Mouse (Mus musculus) MEL (cell line): ENCODE measurements at regions not wholly inside any gene's neighbourhood (a gene's known extent, or its start where the extent isn't known, plus 50 kb on each side); places are given as distances from the start of the nearest gene placed in this dataset.

Experiments used
- DNase-seq: peaks from one replicate; pipeline ENCODE4 v3.0.0; 2011; ENCODE audit warnings: low read depth, low spot score
- H3K27ac ChIP-seq: 2 replicates; pipeline ENCODE4 v1.5.1; 2012; ENCODE audit warnings: low read depth, mild to moderate bottlenecking, control low read depth, low read length, moderate library complexity; ENCODE audit not compliant: control insufficient read depth
- H3K27me3 ChIP-seq, 2 experiments: fragments of 150-350 bp in 1 of 2; sonication (generic) in 1 of 2; 2 replicates each; pipeline ENCODE4 v1.6.1; 2012; ENCODE audit warnings: low read length in 2 of 2, mild to moderate bottlenecking in 2 of 2, improper control_type of control experiment in 1 of 2, moderate library complexity in 1 of 2; ENCODE audit not compliant: insufficient read depth in 2 of 2, control insufficient read depth in 1 of 2
- H3K36me3 ChIP-seq, 2 experiments: 2 replicates each; pipeline ENCODE4 v1.6.1; 2012 to 2014; ENCODE audit warnings: low read length in 2 of 2, improper control_type of control experiment in 1 of 2, inconsistent platforms in 1 of 2, mild to moderate bottlenecking in 1 of 2; ENCODE audit not compliant: insufficient read depth in 2 of 2, control insufficient read depth in 1 of 2
- H3K4me1 ChIP-seq, 2 experiments: fragments of 150-350 bp in 1 of 2; sonication (generic) in 1 of 2; 2 replicates each; pipeline ENCODE4 v1.6.1; 2012; ENCODE audit warnings: low read length in 2 of 2, improper control_type of control experiment in 1 of 2, mild to moderate bottlenecking in 1 of 2; ENCODE audit not compliant: insufficient read depth in 2 of 2, control insufficient read depth in 1 of 2
- H3K4me3 ChIP-seq, 2 experiments: fragments of 150-350 bp in 1 of 2; sonication (generic) in 1 of 2; 2 replicates each; pipeline ENCODE4 v1.5.1; 2012; ENCODE audit warnings: low read depth in 2 of 2, low read length in 2 of 2, mild to moderate bottlenecking in 2 of 2, moderate library complexity in 2 of 2, control low read depth in 1 of 2, improper control_type of control experiment in 1 of 2; ENCODE audit not compliant: control insufficient read depth in 1 of 2, insufficient read depth in 1 of 2
- H3K79me2 ChIP-seq: 2 replicates; pipeline ENCODE4 v1.6.1; 2012; ENCODE audit warnings: mild to moderate bottlenecking, low read length, moderate library complexity; ENCODE audit not compliant: control insufficient read depth, poor library complexity, insufficient read depth
- H3K9ac ChIP-seq: 2 replicates; pipeline ENCODE4 v1.6.1; 2012; ENCODE audit warnings: low read depth, mild to moderate bottlenecking, control low read depth, low read length, moderate library complexity; ENCODE audit not compliant: control insufficient read depth, poor library complexity, severe bottlenecking
- H3K9me3 ChIP-seq: fragments of 150-350 bp; sonication (generic); replicated peaks from 2 replicates; pipeline ENCODE4 v1.6.1; 2012; ENCODE audit warnings: mild to moderate bottlenecking, low read length, improper control_type of control experiment, moderate library complexity; ENCODE audit not compliant: insufficient read depth
- BHLHE40 ChIP-seq: IDR thresholded peaks from 2 replicates; pipeline ENCODE4 v1.6.1; 2012; ENCODE audit warnings: low read depth, mild to moderate bottlenecking, inconsistent platforms, low read length, improper control_type of control experiment, borderline replicate concordance
- CHD2 ChIP-seq: IDR thresholded peaks from 2 replicates; pipeline ENCODE4 v1.6.1; 2011; ENCODE audit warnings: low read length, improper control_type of control experiment
- ELF1 ChIP-seq: IDR thresholded peaks from 2 replicates; pipeline ENCODE4 v1.6.1; 2014; ENCODE audit warnings: low read depth, mild to moderate bottlenecking, inconsistent platforms, low read length, improper control_type of control experiment, moderate library complexity
- EP300 ChIP-seq, 2 experiments: IDR thresholded peaks; 2 replicates each; pipeline ENCODE4 v1.6.1; 2011; ENCODE audit warnings: improper control_type of control experiment in 2 of 2, low read length in 2 of 2, low read depth in 1 of 2, mild to moderate bottlenecking in 1 of 2
- GABPA ChIP-seq: IDR thresholded peaks from 2 replicates; pipeline ENCODE4 v1.6.1; 2012; ENCODE audit warnings: low read depth, mild to moderate bottlenecking, inconsistent platforms, low read length, improper control_type of control experiment, moderate library complexity
- HCFC1 ChIP-seq: IDR thresholded peaks from 2 replicates; pipeline ENCODE4 v1.6.1; 2012; ENCODE audit warnings: low read depth, mild to moderate bottlenecking, inconsistent platforms, low read length, improper control_type of control experiment, moderate library complexity
- KAT2A ChIP-seq: conservative IDR thresholded peaks from 2 replicates; pipeline ENCODE4 v1.6.1; 2012; ENCODE audit warnings: low read depth, low read length, improper control_type of control experiment, inconsistent platforms
- MAZ ChIP-seq: IDR thresholded peaks from 2 replicates; pipeline ENCODE4 v1.6.1; 2012; ENCODE audit warnings: low read depth, mild to moderate bottlenecking, inconsistent platforms, low read length, improper control_type of control experiment
- MEF2A ChIP-seq: IDR thresholded peaks from 2 replicates; pipeline ENCODE4 v1.6.1; 2014; ENCODE audit warnings: low read depth, mild to moderate bottlenecking, inconsistent platforms, low read length, improper control_type of control experiment; ENCODE audit not compliant: poor library complexity, insufficient replicate concordance, severe bottlenecking; ENCODE audit errors: extremely low read depth
- MYB ChIP-seq: IDR thresholded peaks from 2 replicates; pipeline ENCODE4 v1.6.1; 2011; ENCODE audit warnings: mild to moderate bottlenecking, low read depth, low read length, improper control_type of control experiment
- NRF1 ChIP-seq: IDR thresholded peaks from 2 replicates; pipeline ENCODE4 v1.6.1; 2014; ENCODE audit warnings: low read depth, mild to moderate bottlenecking, inconsistent platforms, low read length, improper control_type of control experiment, moderate library complexity; ENCODE audit not compliant: poor library complexity, insufficient read depth, severe bottlenecking
- RCOR1 ChIP-seq: IDR thresholded peaks from 2 replicates; pipeline ENCODE4 v1.6.1; 2012; ENCODE audit warnings: low read depth, mild to moderate bottlenecking, inconsistent platforms, low read length, improper control_type of control experiment
- SIN3A ChIP-seq: IDR thresholded peaks from 2 replicates; pipeline ENCODE4 v1.6.1; 2012; ENCODE audit warnings: low read length, improper control_type of control experiment, inconsistent platforms
- SMC3 ChIP-seq: IDR thresholded peaks from 2 replicates; pipeline ENCODE4 v1.6.1; 2011; ENCODE audit warnings: low read depth, low read length, improper control_type of control experiment
- TCF12 ChIP-seq: IDR thresholded peaks from 2 replicates; pipeline ENCODE4 v1.6.1; 2014; ENCODE audit warnings: low read depth, mild to moderate bottlenecking, inconsistent platforms, low read length, improper control_type of control experiment, moderate library complexity
- UBTF ChIP-seq: IDR thresholded peaks from 2 replicates; pipeline ENCODE4 v1.6.1; 2012; ENCODE audit warnings: low read depth, mild to moderate bottlenecking, inconsistent platforms, low read length, improper control_type of control experiment, moderate library complexity, borderline replicate concordance; ENCODE audit not compliant: insufficient read depth
- USF1 ChIP-seq: IDR thresholded peaks from 2 replicates; pipeline ENCODE4 v1.6.1; 2014; ENCODE audit warnings: low read depth, mild to moderate bottlenecking, inconsistent platforms, low read length, improper control_type of control experiment, moderate library complexity
- USF2 ChIP-seq, 2 experiments: IDR thresholded peaks; 2 replicates each; pipeline ENCODE4 v1.6.1; 2011 to 2012; ENCODE audit warnings: improper control_type of control experiment in 2 of 2, low read length in 2 of 2, borderline replicate concordance in 1 of 2, inconsistent platforms in 1 of 2, low read depth in 1 of 2, mild to moderate bottlenecking in 1 of 2; ENCODE audit not compliant: insufficient read depth in 1 of 2
- ZC3H11A ChIP-seq: IDR thresholded peaks from 2 replicates; pipeline ENCODE4 v1.6.1; 2012; ENCODE audit warnings: low read depth, mild to moderate bottlenecking, inconsistent platforms, low read length, improper control_type of control experiment
- ZNF384 ChIP-seq: IDR thresholded peaks from 2 replicates; pipeline ENCODE4 v1.6.1; 2012; ENCODE audit warnings: low read depth, mild to moderate bottlenecking, inconsistent platforms, low read length, improper control_type of control experiment

DNA sequence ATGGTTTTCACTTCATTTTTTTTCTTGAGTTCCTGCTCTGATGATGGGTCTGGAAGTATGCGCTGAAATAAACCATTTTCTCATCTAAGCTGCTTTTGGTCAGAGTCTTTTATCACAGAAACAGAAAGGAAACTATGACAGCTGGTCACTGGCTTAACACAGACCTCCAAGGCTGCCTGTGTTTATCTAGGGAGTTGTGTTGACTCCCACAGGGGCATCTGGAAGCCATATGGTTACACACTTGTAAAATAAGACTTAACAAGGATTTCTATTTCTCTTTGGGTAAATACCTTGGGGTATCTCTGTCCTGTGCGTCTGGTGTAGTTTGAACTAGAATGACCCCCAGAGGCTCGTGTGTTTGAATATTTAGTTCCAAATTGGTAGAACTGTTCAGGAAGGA lies 315.5 kb upstream of the Kazn start:
- TF ChIP-seq CHD2 (no peak), SIN3A (no peak), MYB (no peak), HCFC1 (no peak), BHLHE40 (no peak), MEF2A (no peak), ELF1 (no peak), RCOR1 (no peak), MAZ (no peak), TCF12 (no peak), GABPA (no peak), NRF1 (no peak), EP300 (IDR thresholded peaks at IDR 0.05; ENCODE audit: low read depth in 1 of 2, low read length in 2 of 2) (no peak), SMC3 (no peak), KAT2A (no peak)
- no peak overlapping the region for H3K4me3 ChIP-seq
- no peaks in the 10 kb centered on the region for H3K27me3 ChIP-seq
- no peak for DNase-seq
- no peaks in the 10 kb centered on the region for H3K79me2 ChIP-seq
- no peaks in the 10 kb centered on the region for H3K4me1 ChIP-seq
- H3K9ac ChIP-seq = no peak overlapping the region
- H3K36me3 ChIP-seq = no peaks in the 10 kb centered on the region
- H3K9me3 ChIP-seq = no peaks in the 10 kb centered on the region
- no peak overlapping the region for H3K27ac ChIP-seq

DNA sequence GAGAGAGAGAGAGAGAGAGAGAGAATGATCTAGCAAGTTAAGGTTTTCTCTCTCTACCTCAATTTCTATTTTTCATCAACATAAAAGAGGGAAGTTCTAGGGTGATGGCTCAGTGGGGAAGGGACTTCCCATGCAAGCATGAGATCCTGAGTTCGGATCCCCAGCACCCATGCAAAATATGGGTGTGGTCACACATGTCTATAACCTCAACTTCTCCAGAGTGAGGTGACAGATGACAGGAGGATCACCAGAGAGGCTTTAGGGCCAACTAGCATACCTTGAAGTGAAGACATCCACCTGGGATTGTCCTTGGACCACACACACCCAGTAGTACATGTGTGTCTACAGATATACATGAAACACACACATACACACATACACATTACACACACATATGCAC lies 306.7 kb upstream of the Kazn start:
- Histone ChIP-seq H3K4me3 (no peak overlapping the region), H3K79me2 (no peaks in the 10 kb centered on the region), H3K36me3 (no peaks in the 10 kb centered on the region), H3K9me3 (no peaks in the 10 kb centered on the region), H3K9ac (no peak overlapping the region), H3K4me1 (no peaks in the 10 kb centered on the region), H3K27ac (no peak overlapping the region), H3K27me3 (no peaks in the 10 kb centered on the region)
- DNase-seq = no peak
- no peak for TF ChIP-seq USF1
- no peak for TF ChIP-seq HCFC1
- TF ChIP-seq UBTF = no peak
- no peak for TF ChIP-seq ZC3H11A
- no peak for TF ChIP-seq ZNF384
- TF ChIP-seq USF2 (IDR thresholded peaks at IDR 0.05; ENCODE audit: borderline replicate concordance in 1 of 2, insufficient read depth in 1 of 2, low read depth in 1 of 2, low read length in 2 of 2) = no peak
